Mouse (Mus musculus) midbrain, embryonic 13.5 days (tissue): ENCODE data around the gene Ctnna2. TPM values are rescaled to one million over a fixed set of nuclear protein-coding genes. Genes with fewer than 3 reads are reported as not detected.

ENCODE experiments used
- ATAC-seq: fragments of 200-750 bp; cut with Nextera tagmentation; 2 replicates; pipeline ENCODE4 v1.8.0; 2017; ENCODE audit warnings: mild to moderate bottlenecking, moderate TSS enrichment, moderate library complexity
- H3K27ac ChIP-seq: fragments of 300-500 bp; sonication (generic); 2 replicates; pipeline ENCODE4 v1.5.1; 2015; ENCODE audit warnings: inconsistent platforms, mild to moderate bottlenecking, moderate library complexity
- H3K27me3 ChIP-seq: fragments of 300-500 bp; sonication (generic); 2 replicates; pipeline ENCODE4 v1.6.1; 2015; ENCODE audit warnings: mild to moderate bottlenecking, inconsistent platforms
- H3K36me3 ChIP-seq: fragments of 300-500 bp; sonication (generic); 2 replicates; pipeline ENCODE4 v1.6.1; 2015; ENCODE audit warnings: mild to moderate bottlenecking, inconsistent platforms
- H3K4me1 ChIP-seq: fragments of 300-500 bp; sonication (generic); replicated peaks from 2 replicates; pipeline ENCODE4 v1.6.1; 2015; ENCODE audit warnings: inconsistent platforms
- H3K4me2 ChIP-seq: fragments of 300-500 bp; sonication (generic); replicated peaks from 2 replicates; pipeline ENCODE4 v1.6.1; 2015; ENCODE audit warnings: moderate library complexity, mild to moderate bottlenecking, inconsistent platforms
- H3K4me3 ChIP-seq: fragments of 300-500 bp; sonication (generic); replicated peaks from 2 replicates; pipeline ENCODE4 v1.5.1; 2015; ENCODE audit warnings: mild to moderate bottlenecking, inconsistent platforms
- H3K9ac ChIP-seq: fragments of 300-500 bp; sonication (generic); replicated peaks from 2 replicates; pipeline ENCODE4 v1.6.1; 2015; ENCODE audit warnings: mild to moderate bottlenecking, inconsistent platforms
- H3K9me3 ChIP-seq: fragments of 300-500 bp; sonication (generic); 2 replicates; pipeline ENCODE4 v1.6.1; 2016; ENCODE audit warnings: mild to moderate bottlenecking, inconsistent platforms
- WGBS: fragments of 180-500 bp; shearing (Covaris S2); methylation state at CpG from one replicate; pipeline ENCODE4 v1.1.7; 2015; 5-methylcytosine and 5-hydroxymethylcytosine counted together
- polyA plus RNA-seq: library from polyadenylated mRNA; unstranded; fragments of >200 nt; fragmentation: Nextera tagmentation; extraction: Ambion mirVana; gene quantifications from 2 replicates; pipeline ENCODE4 v1.2.1, GENCODE M21; 2015

Gene Ctnna2
- polyA plus RNA-seq, 1 experiment from 2014 or later: 137 TPM

GRCm38 (mm10) chr6:77650127-77650526 is 329.4 kb downstream of the Ctnna2 start:
- no peaks in the 10 kb centered on the region for H3K36me3 ChIP-seq
- no peak overlapping the region for H3K4me3 ChIP-seq
- WGBS: 14% methylated on average over 6 of the region's 6 CpGs
- ATAC-seq: peak; percentile 41; the same call in 1 of the 2 replicates
- no peaks in the 10 kb centered on the region for H3K9me3 ChIP-seq
- H3K9ac ChIP-seq: no peak overlapping the region
- no peak overlapping the region for H3K4me2 ChIP-seq
- H3K27me3 ChIP-seq: no peaks in the 10 kb centered on the region
- H3K4me1 ChIP-seq: no peaks in the 10 kb centered on the region
- H3K27ac ChIP-seq: no peak overlapping the region

GRCm38 (mm10) chr6:77644591-77644990 is 334.9 kb downstream of the Ctnna2 start:
- no peak for ATAC-seq
- Histone ChIP-seq H3K27me3 (no peaks in the 10 kb centered on the region), H3K4me3 (no peak overlapping the region), H3K9me3 (no peaks in the 10 kb centered on the region), H3K4me1 (no peaks in the 10 kb centered on the region), H3K36me3 (peaks cover 5% of the 10 kb centered on the region; the same call in 1 of the 2 replicates), H3K27ac (no peak overlapping the region), H3K4me2 (no peak overlapping the region), H3K9ac (no peak overlapping the region)
- WGBS: 79% methylated on average over 4 of the region's 4 CpGs

GRCm38 (mm10) chr6:77638784-77639183 is 340.7 kb downstream of the Ctnna2 start:
- Histone ChIP-seq H3K27ac (no peak overlapping the region), H3K9ac (no peak overlapping the region), H3K4me2 (no peak overlapping the region), H3K36me3 (peaks cover 13% of the 10 kb centered on the region), H3K4me3 (no peak overlapping the region), H3K4me1 (no peaks in the 10 kb centered on the region), H3K9me3 (no peaks in the 10 kb centered on the region), H3K27me3 (no peaks in the 10 kb centered on the region)
- no peak for ATAC-seq
- 84% methylated on average over 2 of the region's 2 CpGs for WGBS

- H3K27me3 ChIP-seq: no peaks in the 10 kb centered on the region
- no peak overlapping the region for H3K9ac ChIP-seq
- H3K4me2 ChIP-seq: no peak overlapping the region
- H3K36me3 ChIP-seq: peaks cover 7% of the 10 kb centered on the region; the same call in 1 of the 2 replicates
- H3K4me1 ChIP-seq: no peaks in the 10 kb centered on the region
- no peak overlapping the region for H3K27ac ChIP-seq
- 30% methylated on average over 9 of the region's 9 CpGs for WGBS
- H3K4me3 ChIP-seq: no peak overlapping the region
- no peaks in the 10 kb centered on the region for H3K9me3 ChIP-seq
- peak; percentile 79 for ATAC-seq
Observed at GRCm38 (mm10) chr6:77633997-77634396, 345.5 kb downstream of the Ctnna2 start.

GRCm38 (mm10) chr6:77628573-77629192 is 350.8 kb downstream of the Ctnna2 start:
- Histone ChIP-seq H3K4me1 (no peaks in the 10 kb centered on the region), H3K4me3 (no peak overlapping the region), H3K9me3 (no peaks in the 10 kb centered on the region), H3K36me3 (no peaks in the 10 kb centered on the region), H3K4me2 (no peak overlapping the region), H3K27ac (no peak overlapping the region), H3K9ac (no peak overlapping the region), H3K27me3 (no peaks in the 10 kb centered on the region)
- ATAC-seq: peak; percentile 90
- WGBS: 49% methylated on average over 7 of the region's 7 CpGs

- WGBS: 95% methylated on average over 14 of the region's 14 CpGs
- H3K27ac ChIP-seq: no peak overlapping the region
Observed at GRCm38 (mm10) chr6:77604642-77605392, 374.7 kb downstream of the Ctnna2 start.

GRCm38 (mm10) chr6:77603914-77604313 is 375.6 kb downstream of the Ctnna2 start:
- peaks cover 3% of the 10 kb centered on the region; the same call in 1 of the 2 replicates for H3K36me3 ChIP-seq
- no peak overlapping the region for H3K4me2 ChIP-seq
- no peaks in the 10 kb centered on the region for H3K27me3 ChIP-seq
- H3K9ac ChIP-seq: no peak overlapping the region
- ATAC-seq: no peak
- H3K4me3 ChIP-seq: no peak overlapping the region
- H3K4me1 ChIP-seq: no peaks in the 10 kb centered on the region
- WGBS: 47% methylated on average over 1 of the region's 1 CpGs
- H3K27ac ChIP-seq: no peak overlapping the region
- no peaks in the 10 kb centered on the region for H3K9me3 ChIP-seq

More at GRCm38 (mm10) chr6:77604642-77605392, 374.7 kb downstream of the Ctnna2 start:
- Histone ChIP-seq H3K4me2 (no peak overlapping the region), H3K4me1 (no peaks in the 10 kb centered on the region), H3K4me3 (no peak overlapping the region), H3K36me3 (peaks cover 3% of the 10 kb centered on the region; the same call in 1 of the 2 replicates), H3K27me3 (no peaks in the 10 kb centered on the region), H3K9me3 (no peaks in the 10 kb centered on the region), H3K9ac (no peak overlapping the region)
- ATAC-seq: no peak

GRCm38 (mm10) chr6:77599244-77599643 is 380.3 kb downstream of the Ctnna2 start:
- H3K27ac ChIP-seq: no peak overlapping the region
- H3K36me3 ChIP-seq: no peaks in the 10 kb centered on the region
- no peaks in the 10 kb centered on the region for H3K9me3 ChIP-seq
- no peak overlapping the region for H3K4me2 ChIP-seq
- H3K9ac ChIP-seq: no peak overlapping the region
- H3K27me3 ChIP-seq: no peaks in the 10 kb centered on the region
- no peaks in the 10 kb centered on the region for H3K4me1 ChIP-seq
- ATAC-seq: 0 out of 2 replicates have a peak, but pooled peaks have one; percentile 45
- H3K4me3 ChIP-seq: no peak overlapping the region
- WGBS: 66% methylated on average over 2 of the region's 2 CpGs

GRCm38 (mm10) chr6:77582568-77582967 is 396.9 kb downstream of the Ctnna2 start:
- Histone ChIP-seq H3K9me3 (no peaks in the 10 kb centered on the region), H3K4me2 (no peak overlapping the region), H3K9ac (no peak overlapping the region), H3K4me1 (no peaks in the 10 kb centered on the region), H3K4me3 (no peak overlapping the region), H3K27ac (no peak overlapping the region), H3K27me3 (no peaks in the 10 kb centered on the region), H3K36me3 (no peaks in the 10 kb centered on the region)
- 39% methylated on average over 4 of the region's 4 CpGs for WGBS
- ATAC-seq: no peak

- H3K36me3 ChIP-seq: no peaks in the 10 kb centered on the region
- no peak overlapping the region for H3K4me3 ChIP-seq
- no peaks in the 10 kb centered on the region for H3K4me1 ChIP-seq
- no peak for ATAC-seq
- H3K4me2 ChIP-seq: no peak overlapping the region
- H3K9me3 ChIP-seq: no peaks in the 10 kb centered on the region
- no peaks in the 10 kb centered on the region for H3K27me3 ChIP-seq
- no peak overlapping the region for H3K27ac ChIP-seq
- H3K9ac ChIP-seq: no peak overlapping the region
Observed at GRCm38 (mm10) chr6:77580926-77581325, 398.6 kb downstream of the Ctnna2 start.

GRCm38 (mm10) chr6:77578612-77579011 is 400.9 kb downstream of the Ctnna2 start:
- Histone ChIP-seq H3K4me3 (no peak overlapping the region), H3K9ac (no peak overlapping the region), H3K36me3 (no peaks in the 10 kb centered on the region), H3K4me1 (no peaks in the 10 kb centered on the region), H3K9me3 (no peaks in the 10 kb centered on the region), H3K27ac (no peak overlapping the region), H3K4me2 (no peak overlapping the region), H3K27me3 (no peaks in the 10 kb centered on the region)
- no peak for ATAC-seq
- WGBS: 65% methylated on average over 1 of the region's 1 CpGs

- 57% methylated on average over 3 of the region's 3 CpGs for WGBS
- Histone ChIP-seq H3K9ac (no peak overlapping the region), H3K4me1 (no peaks in the 10 kb centered on the region), H3K27me3 (no peaks in the 10 kb centered on the region), H3K9me3 (no peaks in the 10 kb centered on the region), H3K4me3 (no peak overlapping the region), H3K36me3 (no peaks in the 10 kb centered on the region), H3K27ac (no peak overlapping the region), H3K4me2 (no peak overlapping the region)
- ATAC-seq: no peak
Observed at GRCm38 (mm10) chr6:77577585-77577984, 401.9 kb downstream of the Ctnna2 start.
